Mouse (Mus musculus) E14TG2a.4 (cell line): ENCODE measurements around the gene Ctse.
"Not testable (repeated sequence)": the region's sequence is repeated elsewhere in the genome, so short reads cannot be mapped to it uniquely, and the experiment has no call there.

Experiments used
- H3K27me3 ChIP-seq: 2 replicates; pipeline ENCODE4 v1.6.1; 2014; ENCODE audit warnings: low read length, control low read depth; ENCODE audit not compliant: insufficient read depth
- H3K36me3 ChIP-seq: 2 replicates; pipeline ENCODE4 v1.6.1; 2014; ENCODE audit warnings: low read length, control low read depth; ENCODE audit not compliant: insufficient read depth
- H3K4me1 ChIP-seq: replicated peaks from 2 replicates; pipeline ENCODE4 v1.6.1; 2014; ENCODE audit warnings: low read depth, low read length, control low read depth
- H3K4me3 ChIP-seq: replicated peaks from 2 replicates; pipeline ENCODE4 v1.5.1; 2014; ENCODE audit warnings: mild to moderate bottlenecking, low read length
- H3K9me3 ChIP-seq: 2 replicates; pipeline ENCODE4 v1.6.1; 2014; ENCODE audit warnings: low read length, control low read depth
- CTCF ChIP-seq: conservative IDR thresholded peaks from 2 replicates; pipeline ENCODE4 v1.5.1; 2014; ENCODE audit warnings: low read length
- NANOG ChIP-seq: IDR thresholded peaks from 2 replicates; pipeline ENCODE4 v1.6.1; 2014; ENCODE audit warnings: borderline replicate concordance, low read length, mixed read lengths
- POU5F1 ChIP-seq: IDR thresholded peaks from 2 replicates; pipeline ENCODE4 v1.6.1; 2014; ENCODE audit warnings: low read length, borderline replicate concordance

Ctse gene

GRCm38 (mm10) chr1:131616546-131617220 lies 21.4 kb upstream of the Ctse start:
- TF ChIP-seq NANOG, result no peak
- TF ChIP-seq CTCF, result no peak
- Histone ChIP-seq H3K9me3 (no peaks in the 10 kb centered on the region), H3K36me3 (no peaks in the 10 kb centered on the region), H3K4me1 (no peaks in the 10 kb centered on the region), H3K4me3 (no peak overlapping the region), H3K27me3 (peaks cover 10% of the 10 kb centered on the region)

GRCm38 (mm10) chr1:131618576-131618975 lies 19.5 kb upstream of the Ctse start:
- TF ChIP-seq POU5F1, result no peak
- no peak for TF ChIP-seq CTCF
- TF ChIP-seq NANOG, result no peak
- H3K36me3 ChIP-seq, result no peaks in the 10 kb centered on the region
- no peak overlapping the region for H3K4me3 ChIP-seq
- peaks cover 7% of the 10 kb centered on the region; the same call in 1 of the 2 replicates for H3K27me3 ChIP-seq
- H3K4me1 ChIP-seq, result no peaks in the 10 kb centered on the region
- H3K9me3 ChIP-seq, result no peaks in the 10 kb centered on the region

GRCm38 (mm10) chr1:131619348-131619747 lies 18.8 kb upstream of the Ctse start:
- Histone ChIP-seq H3K27me3 (peaks cover 11% of the 10 kb centered on the region; the same call in 1 of the 2 replicates), H3K4me3 (no peak overlapping the region), H3K36me3 (no peaks in the 10 kb centered on the region), H3K4me1 (no peaks in the 10 kb centered on the region), H3K9me3 (no peaks in the 10 kb centered on the region)
- TF ChIP-seq POU5F1 (no peak), NANOG (no peak), CTCF (no peak)

GRCm38 (mm10) chr1:131623644-131624043 lies 14.5 kb upstream of the Ctse start:
- Histone ChIP-seq H3K4me3 (no peak overlapping the region), H3K4me1 (no peaks in the 10 kb centered on the region), H3K36me3 (no peaks in the 10 kb centered on the region), H3K27me3 (peaks cover 16% of the 10 kb centered on the region; the same call in 1 of the 2 replicates), H3K9me3 (no peaks in the 10 kb centered on the region)
- TF ChIP-seq CTCF (no peak), NANOG (no peak), POU5F1 (no peak)

GRCm38 (mm10) chr1:131624175-131624835 lies 13.8 kb upstream of the Ctse start:
- TF ChIP-seq POU5F1 (no peak), CTCF (no peak), NANOG (no peak)
- Histone ChIP-seq H3K36me3 (no peaks in the 10 kb centered on the region), H3K4me3 (no peak overlapping the region), H3K9me3 (no peaks in the 10 kb centered on the region), H3K4me1 (no peaks in the 10 kb centered on the region), H3K27me3 (peaks cover 14% of the 10 kb centered on the region; the same call in 1 of the 2 replicates)

- 0 out of 2 replicates have a peak, but pooled peaks cover 10% of the 10 kb centered on the region for H3K27me3 ChIP-seq
- no peak overlapping the region for H3K4me3 ChIP-seq
- H3K4me1 ChIP-seq, result no peaks in the 10 kb centered on the region
- no peaks in the 10 kb centered on the region for H3K9me3 ChIP-seq
- H3K36me3 ChIP-seq, result no peaks in the 10 kb centered on the region
- no peak for TF ChIP-seq POU5F1
- no peak for TF ChIP-seq CTCF
- TF ChIP-seq NANOG, result no peak
These were observed 11.9 kb upstream of the Ctse start for GRCm38 (mm10) chr1:131626200-131626599.

- not testable (repeated sequence) for H3K36me3 ChIP-seq, H3K27me3 ChIP-seq, H3K9me3 ChIP-seq, H3K4me1 ChIP-seq, H3K4me3 ChIP-seq
These were observed 5.9 kb upstream of the Ctse start for GRCm38 (mm10) chr1:131632216-131632615.

GRCm38 (mm10) chr1:131634495-131634894 lies 3.6 kb upstream of the Ctse start:
- H3K4me1 ChIP-seq, result no peaks in the 10 kb centered on the region
- H3K27me3 ChIP-seq, result no peaks in the 10 kb centered on the region
- TF ChIP-seq NANOG (no peak), POU5F1 (no peak), CTCF (no peak)
- no peak overlapping the region for H3K4me3 ChIP-seq
- H3K9me3 ChIP-seq, result no peaks in the 10 kb centered on the region
- H3K36me3 ChIP-seq, result no peaks in the 10 kb centered on the region
